Mouse (Mus musculus) large intestine, adult 2 months (tissue): Measurements from ENCODE around the gene Sugct. TPM values are rescaled to one million over a fixed set of nuclear protein-coding genes. Genes with fewer than 3 reads are reported as not detected.

Source experiments
- DNase-seq: peaks from one replicate; pipeline ENCODE4 v3.0.0-alpha.2; 2012; ENCODE audit warnings: low read depth, low spot score
- WGBS: fragments of 180-500 bp; shearing (Covaris S2); methylation state at CpG from one replicate; pipeline ENCODE4 v1.1.7; 2018; 5-methylcytosine and 5-hydroxymethylcytosine counted together
- polyA plus RNA-seq: library from polyadenylated mRNA; depleted of rRNA; stranded (reverse); fragments of >200 nt; gene quantifications from 2 replicates; pipeline ENCODE4 v1.2.3, GENCODE M21; 2012; rRNA removed

Gene Sugct
- polyA plus RNA-seq, 1 experiment = 1.1 TPM

GRCm38 (mm10) chr13:16817471-16817870 is 877.9 kb downstream of the Sugct start:
- WGBS = 80% methylated on average over 6 of the region's 6 CpGs

GRCm38 (mm10) chr13:16816747-16817146 is 878.6 kb downstream of the Sugct start:
- 65% methylated on average over 5 of the region's 5 CpGs for WGBS
- DNase-seq = no peak

More at GRCm38 (mm10) chr13:16817471-16817870, 877.9 kb downstream of the Sugct start:
- no peak for DNase-seq

- 82% methylated on average over 2 of the region's 2 CpGs for WGBS
- DNase-seq = no peak
These were observed 883.1 kb downstream of the Sugct start for GRCm38 (mm10) chr13:16812268-16812667.

Other genes with a start within 250 kb of the Sugct start
- gene Mplkip, start 361 bp downstream of the Sugct start, polyA plus RNA-seq = 4.7 and 6.8 TPM in 2 replicates
- gene Cdk13, start 109.5 kb upstream of the Sugct start, polyA plus RNA-seq = 11.2 and 19.7 TPM in 2 replicates
- 19.9 and 26.9 TPM in 2 replicates for gene Rala, start 248.7 kb upstream of the Sugct start, polyA plus RNA-seq